Mouse (Mus musculus): ENCODE measurements at regions not wholly inside any gene's neighbourhood (a gene's known extent, or its start where the extent isn't known, plus 50 kb on each side); places are given as distances from the start of the nearest gene placed in this dataset.

- no peak for TF ChIP-seq POLR2A (IDR thresholded peaks at IDR 0.05; ENCODE audit: control insufficient read depth, low read depth, low read length)
- no peak for TF ChIP-seq CTCF (IDR thresholded peaks at IDR 0.05; ENCODE audit: control insufficient read depth, insufficient read depth, insufficient replicate concordance, low read depth, low read length)
These were observed 76.8 kb upstream of the Trpm1 start for GRCm38 (mm10) chr7:64076764-64077360.

Data from testis, adult 2 months (tissue).